Mouse (Mus musculus): Measurements from ENCODE around the gene Tescl. TPM values are rescaled to one million over a fixed set of nuclear protein-coding genes. Genes with fewer than 3 reads are reported as not detected.

The Tescl gene
- total and polyA plus RNA-seq, 3 experiments, result not detected

- TF ChIP-seq POLR2A (IDR thresholded peaks at IDR 0.05; ENCODE audit: control insufficient read depth in 1 of 2, insufficient read depth in 1 of 2, low read depth in 1 of 2, low read length in 2 of 2, poor library complexity in 1 of 2), result peak in 1 of 2 experiments; percentile 96; a peak in 3 of 4 replicates
- no peak for TF ChIP-seq UBTF (IDR thresholded peaks at IDR 0.05; ENCODE audit: borderline replicate concordance, insufficient read depth, low read depth, low read length)
- TF ChIP-seq NELFE (IDR thresholded peaks at IDR 0.05; ENCODE audit: low read depth, low read length), result peak; percentile 94
- TF ChIP-seq GATA1 (IDR thresholded peaks at IDR 0.05; ENCODE audit: low read depth, low read length), result no peak
- TF ChIP-seq CHD1 (IDR thresholded peaks at IDR 0.05; ENCODE audit: low read depth, low read length), result no peak
- no peak for TF ChIP-seq CTCF (IDR thresholded peaks at IDR 0.05 in 2 of 3, conservative IDR thresholded peaks at IDR 0.05 in 1 of 3; ENCODE audit: control insufficient read depth in 1 of 3, insufficient read depth in 1 of 3, low read depth in 2 of 3, low read length in 3 of 3, poor library complexity in 1 of 3, severe bottlenecking in 1 of 3)
- TF ChIP-seq POLR2AphosphoS5 (IDR thresholded peaks at IDR 0.05; ENCODE audit: borderline replicate concordance, low read depth, low read length), result no peak
- TF ChIP-seq MAX (IDR thresholded peaks at IDR 0.05; ENCODE audit: low read length), result peak; percentile 79
- peak; percentile 90 for TF ChIP-seq TBP (IDR thresholded peaks at IDR 0.05; ENCODE audit: low read depth, low read length)
- no peak for TF ChIP-seq ZC3H11A (IDR thresholded peaks at IDR 0.05; ENCODE audit: low read depth, low read length)
- peak; percentile 96 for TF ChIP-seq HCFC1 (IDR thresholded peaks at IDR 0.05; ENCODE audit: low read depth, low read length)
- no peak for TF ChIP-seq MYB (IDR thresholded peaks at IDR 0.05; ENCODE audit: low read depth, low read length)
- peak; percentile 93 for TF ChIP-seq MYC (IDR thresholded peaks at IDR 0.05; ENCODE audit: low read depth, low read length)
Measured at GRCm38 (mm10) chr7:24316567-24317092, 17.1 kb downstream of the Tescl start, which contains the start of gene Zfp94 (continued).

GRCm38 (mm10) chr7:24315726-24316566 is 17.8 kb downstream of the Tescl start:
- H3K27ac ChIP-seq (ENCODE audit: control insufficient read depth, low read depth, low read length), result no peak overlapping the region; the same call in 1 of the 2 replicates
- peaks cover 7 to 32% of the 10 kb centered on the region in 2 experiments; a peak in 3 of 4 replicates for H3K4me1 ChIP-seq (ENCODE audit: control insufficient read depth in 1 of 2, insufficient read depth in 2 of 2, low read length in 2 of 2)
- H3K9me3 ChIP-seq (replicated peaks; ENCODE audit: insufficient read depth, low read length), result no peaks in the 10 kb centered on the region
- peaks cover 2% of the 10 kb centered on the region for H3K79me2 ChIP-seq (ENCODE audit: control insufficient read depth, insufficient read depth, low read length, poor library complexity)
- H3K9ac ChIP-seq (ENCODE audit: control insufficient read depth, low read depth, low read length, poor library complexity, severe bottlenecking), result peak overlapping the region; percentile 69
- H3K36me3 ChIP-seq (ENCODE audit: control insufficient read depth in 1 of 2, insufficient read depth in 2 of 2, low read length in 2 of 2), result peaks cover 0 to 25% of the 10 kb centered on the region in 2 experiments; a peak in 3 of 4 replicates
- TF ChIP-seq GATA1 (IDR thresholded peaks at IDR 0.05; ENCODE audit: low read depth, low read length), result peak; percentile 21; the same call in 1 of the 2 replicates
- no peak for TF ChIP-seq SMC3 (IDR thresholded peaks at IDR 0.05; ENCODE audit: low read depth, low read length)
- TF ChIP-seq MAZ (IDR thresholded peaks at IDR 0.05; ENCODE audit: low read depth, low read length), result no peak
- TF ChIP-seq MAX (IDR thresholded peaks at IDR 0.05; ENCODE audit: low read length), result peak; percentile 80
- peak; percentile 32; the same call in 1 of the 2 replicates for TF ChIP-seq BHLHE40 (IDR thresholded peaks at IDR 0.05; ENCODE audit: borderline replicate concordance, low read depth, low read length)
- H3K4me3 ChIP-seq (ENCODE audit: control insufficient read depth in 1 of 2, insufficient read depth in 1 of 2, low read depth in 2 of 2, low read length in 2 of 2), result peak overlapping the region; percentile 69 to 72
- DNase-seq (ENCODE audit: low read depth, low spot score), result no peak
- H3K27me3 ChIP-seq (ENCODE audit: control insufficient read depth in 1 of 2, insufficient read depth in 2 of 2, low read length in 2 of 2), result no peaks in the 10 kb centered on the region

Data from MEL (cell line).